Mouse (Mus musculus): ENCODE results near the gene Olfr56. TPM values are rescaled to one million over a fixed set of nuclear protein-coding genes. Genes with fewer than 3 reads are reported as not detected.
"Not testable (repeated sequence)": the region's sequence is repeated elsewhere in the genome, so short reads cannot be mapped to it uniquely, and the experiment has no call there.

Olfr56 gene
- total RNA-seq, 1 experiment from 2014 or later, result 3.0 TPM

DNA sequence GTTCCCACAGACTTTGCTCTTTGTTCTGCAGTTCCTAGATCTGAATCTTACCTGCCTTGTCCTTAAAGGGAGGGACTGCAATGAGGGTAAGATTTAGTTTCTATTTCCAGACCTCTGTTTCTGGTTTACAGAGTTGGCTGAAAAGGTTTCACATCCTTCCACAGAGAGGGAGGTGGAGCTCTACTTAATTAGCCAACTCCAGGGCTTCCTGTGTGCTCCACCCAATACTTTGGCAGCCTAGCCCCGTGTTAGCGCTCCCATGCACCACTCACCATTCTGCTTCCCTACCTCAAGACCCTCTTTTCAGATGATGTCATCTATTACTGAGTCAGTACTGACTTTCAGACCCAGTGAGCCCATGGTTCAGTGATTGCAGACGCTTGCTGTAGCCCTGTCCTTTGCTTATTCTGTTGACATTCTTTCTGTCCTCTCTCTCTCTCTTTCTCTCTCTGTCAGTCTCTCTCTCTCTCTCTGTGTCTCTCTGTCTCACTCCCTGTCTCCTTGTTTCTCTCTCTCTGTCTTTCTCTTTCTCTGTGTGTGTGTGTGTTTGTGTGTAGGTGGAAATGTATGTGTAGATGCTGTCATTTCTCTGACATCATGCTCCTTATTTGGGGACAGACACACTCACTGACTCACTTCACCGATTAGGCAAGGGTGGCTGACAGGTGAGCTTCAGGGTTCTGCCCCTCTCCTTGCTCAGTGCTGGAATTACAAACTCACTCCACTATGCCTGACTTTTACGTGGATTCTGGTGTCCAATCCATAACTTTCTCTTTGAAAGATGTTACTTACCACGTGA lies 72.6 kb downstream of the Olfr56 start, which contains the start of gene 9930111J21Rik2:
Gene 9930111J21Rik2, minus strand, starts transcription at position 150 of the 799 bp plus-strand sequence.
- ATAC-seq (replicated peaks; ENCODE audit: low read depth, poor library complexity, severe bottlenecking), result peak; percentile 62

GRCm38 (mm10) chr11:49051894-49052293 lies 73.2 kb downstream of the Olfr56 start:
- ATAC-seq (replicated peaks; ENCODE audit: low read depth, poor library complexity, severe bottlenecking), result not testable (repeated sequence)

GRCm38 (mm10) chr11:49060061-49060460 lies 81.4 kb downstream of the Olfr56 start:
- ATAC-seq (replicated peaks; ENCODE audit: low read depth, poor library complexity, severe bottlenecking), result peak; percentile 65

DNA sequence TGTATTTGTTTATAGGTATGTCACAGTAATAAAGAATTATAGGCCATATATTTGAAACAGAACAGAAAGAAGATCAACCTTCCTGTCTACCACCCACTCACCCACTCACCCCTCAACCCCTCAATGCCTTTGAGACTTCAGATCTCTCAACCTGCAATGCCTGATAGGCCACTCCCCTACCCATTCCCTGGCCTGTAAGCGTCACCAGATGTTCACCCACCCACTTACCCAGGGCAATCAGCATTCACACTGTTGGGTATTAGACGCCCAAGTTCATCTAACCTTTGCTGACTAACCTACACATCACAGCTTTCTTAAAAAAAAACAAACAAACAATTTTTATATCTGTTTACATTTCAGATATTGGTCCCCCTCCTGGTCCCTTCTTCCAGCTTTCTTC lies 83.2 kb downstream of the Olfr56 start:
- peak; percentile 57; the same call in 1 of the 2 replicates for ATAC-seq (replicated peaks; ENCODE audit: low read depth, poor library complexity, severe bottlenecking)

DNA sequence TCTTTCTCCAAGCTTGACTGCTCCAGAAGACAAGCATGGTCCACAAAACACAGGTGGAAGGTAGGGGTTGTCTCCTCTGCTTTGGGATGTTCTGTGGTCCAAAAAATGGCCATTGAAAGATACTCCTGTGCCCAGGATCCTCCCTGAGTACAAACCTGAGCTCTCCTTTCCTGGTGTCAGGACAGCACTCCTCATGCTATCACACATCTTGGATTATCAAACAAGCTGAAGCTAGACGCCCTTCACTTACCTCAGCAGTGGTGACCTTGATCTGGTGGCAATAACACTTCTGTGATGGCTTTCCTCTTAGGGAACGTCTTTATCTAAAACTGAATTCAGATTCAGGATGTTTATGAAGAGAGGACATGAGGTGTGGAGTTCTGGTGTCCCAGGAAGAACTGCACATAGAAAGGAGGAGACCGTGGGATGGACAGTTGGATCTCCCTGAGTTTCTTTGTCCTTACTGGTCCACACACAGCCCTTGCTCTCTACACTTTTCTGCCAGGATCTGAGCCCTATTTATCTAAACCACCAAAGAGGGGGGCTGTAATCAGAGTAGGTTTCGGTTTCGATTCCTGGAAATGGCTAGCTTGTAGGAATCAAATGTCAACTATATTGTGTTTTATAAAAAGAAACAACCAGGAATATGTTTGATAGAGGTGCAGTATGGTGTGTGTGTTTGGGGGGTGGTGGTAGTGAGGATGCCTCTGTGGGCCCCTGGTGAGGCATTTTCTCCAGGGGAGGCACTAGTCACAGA lies 85.2 kb downstream of the Olfr56 start, which contains the start of gene Tgtp2:
Gene Tgtp2, minus strand, starts transcription at position 494 of the 757 bp plus-strand sequence.
- ATAC-seq (replicated peaks; ENCODE audit: low read depth, poor library complexity, severe bottlenecking), result peak; percentile 24; the same call in 1 of the 2 replicates

DNA sequence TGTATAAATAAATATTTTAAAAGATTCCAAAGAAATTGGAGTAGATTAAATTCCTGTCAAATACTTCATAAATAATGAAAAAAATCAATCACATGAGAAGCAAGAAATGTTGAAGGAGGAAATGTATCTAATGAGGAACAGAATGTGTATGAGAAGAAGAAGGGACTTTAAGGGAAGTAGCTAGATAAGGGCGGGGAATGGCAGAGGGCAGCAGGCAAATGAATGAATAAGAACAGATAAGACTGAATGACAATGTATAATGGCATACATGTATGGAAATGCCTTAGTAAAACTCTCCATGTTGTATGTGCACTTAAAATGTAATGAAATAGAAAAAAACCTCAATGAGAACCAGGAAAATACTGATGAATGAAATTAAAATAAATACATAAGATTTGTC lies 89.7 kb downstream of the Olfr56 start:
- peak; percentile 51; the same call in 1 of the 2 replicates for ATAC-seq (replicated peaks; ENCODE audit: low read depth, poor library complexity, severe bottlenecking)

GRCm38 (mm10) chr11:49076001-49076757 lies 97.5 kb downstream of the Olfr56 start, which contains the start of gene Ifi47:
TSS of gene Ifi47 (plus strand) at chr11:49076587.
- peak; percentile 86 for ATAC-seq (replicated peaks; ENCODE audit: low read depth, poor library complexity, severe bottlenecking)

- no peak for ATAC-seq (replicated peaks; ENCODE audit: low read depth, poor library complexity, severe bottlenecking)
Observed at GRCm38 (mm10) chr11:49077012-49077411, 98.3 kb downstream of the Olfr56 start.

GRCm38 (mm10) chr11:49078719-49079118 lies 100.0 kb downstream of the Olfr56 start:
- no peak for ATAC-seq (replicated peaks; ENCODE audit: low read depth, poor library complexity, severe bottlenecking)

GRCm38 (mm10) chr11:49080636-49081035 lies 101.9 kb downstream of the Olfr56 start:
- no peak for ATAC-seq (replicated peaks; ENCODE audit: low read depth, poor library complexity, severe bottlenecking)

- no peak for ATAC-seq (replicated peaks; ENCODE audit: low read depth, poor library complexity, severe bottlenecking)
Observed at GRCm38 (mm10) chr11:49081356-49081755, 102.7 kb downstream of the Olfr56 start.

- no peak for ATAC-seq (replicated peaks; ENCODE audit: low read depth, poor library complexity, severe bottlenecking)
Observed at GRCm38 (mm10) chr11:49081886-49082285, 103.2 kb downstream of the Olfr56 start.

- ATAC-seq (replicated peaks; ENCODE audit: low read depth, poor library complexity, severe bottlenecking), result 0 out of 2 replicates have a peak, but pooled peaks have one; percentile 3
Observed at GRCm38 (mm10) chr11:49083146-49083545, 104.5 kb downstream of the Olfr56 start.

- 0 out of 2 replicates have a peak, but pooled peaks have one; percentile 1 for ATAC-seq (replicated peaks; ENCODE audit: low read depth, poor library complexity, severe bottlenecking)
Observed at GRCm38 (mm10) chr11:49083808-49084207, 105.1 kb downstream of the Olfr56 start.

DNA sequence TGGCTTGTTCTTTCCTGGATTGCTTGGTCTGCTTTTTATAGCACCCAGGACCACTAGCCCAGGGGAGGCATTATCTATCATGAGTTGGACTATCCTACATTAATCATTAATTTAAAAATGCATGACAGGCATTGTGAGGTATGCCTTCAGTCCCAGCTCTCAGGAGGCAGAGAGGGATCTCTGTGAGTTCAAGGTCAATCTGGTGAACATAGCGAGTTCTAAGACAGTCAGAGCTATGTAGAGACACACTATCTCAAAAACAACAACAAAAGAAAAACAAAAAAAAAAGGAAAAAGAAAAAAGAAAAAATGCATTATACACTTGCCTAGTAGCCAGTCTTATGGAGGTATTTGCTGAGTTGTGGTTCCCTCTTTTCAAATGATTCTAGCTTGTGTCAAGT lies 105.7 kb downstream of the Olfr56 start:
- no peak for ATAC-seq (replicated peaks; ENCODE audit: low read depth, poor library complexity, severe bottlenecking)

DNA sequence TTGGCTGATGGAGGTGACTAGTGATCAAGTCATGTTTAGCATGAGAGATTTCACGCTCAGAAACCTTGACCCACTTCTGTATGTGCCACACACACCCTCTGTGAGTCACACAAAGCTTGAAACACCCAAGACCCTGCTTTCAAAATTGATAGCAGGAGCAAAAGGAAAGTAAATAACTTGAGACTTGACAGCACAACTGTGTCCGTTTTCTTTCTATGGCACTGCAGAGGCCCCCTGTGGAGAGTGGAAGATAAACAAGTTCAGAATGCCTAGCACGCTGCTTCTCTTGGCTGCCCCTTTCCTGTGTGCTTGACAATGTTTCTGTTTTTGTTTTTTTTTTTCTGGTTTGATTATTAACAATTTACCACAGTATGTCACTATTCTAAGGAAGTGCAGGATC lies 106.2 kb downstream of the Olfr56 start:
- peak; percentile 42 for ATAC-seq (replicated peaks; ENCODE audit: low read depth, poor library complexity, severe bottlenecking)

DNA sequence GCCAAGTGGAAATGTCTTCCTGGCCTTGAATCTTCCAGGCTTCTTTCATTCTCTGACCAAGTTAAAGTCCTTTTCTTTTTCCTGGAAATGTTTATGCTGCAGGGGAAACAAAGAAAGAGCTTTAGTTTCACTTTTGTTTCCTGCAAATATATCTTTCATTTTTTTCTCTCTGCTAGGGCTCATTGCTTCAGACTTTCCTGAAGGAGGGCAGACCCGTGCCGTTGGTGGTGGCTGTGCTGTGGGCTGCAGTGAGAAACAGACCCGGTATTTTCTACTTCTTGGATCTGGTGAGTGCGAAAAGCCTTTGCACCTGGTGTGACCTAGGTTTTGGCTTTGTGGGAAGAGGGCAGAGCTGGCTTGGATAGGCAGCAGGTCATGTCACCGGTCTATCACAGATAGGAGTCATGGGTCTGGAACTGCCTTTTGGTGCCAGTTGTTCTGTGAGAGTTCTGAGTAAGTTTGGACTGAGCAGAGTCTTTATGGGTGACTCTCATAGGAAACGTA lies 108.2 kb downstream of the Olfr56 start:
- ATAC-seq (replicated peaks; ENCODE audit: low read depth, poor library complexity, severe bottlenecking), result peak; percentile 10; the same call in 1 of the 2 replicates

DNA sequence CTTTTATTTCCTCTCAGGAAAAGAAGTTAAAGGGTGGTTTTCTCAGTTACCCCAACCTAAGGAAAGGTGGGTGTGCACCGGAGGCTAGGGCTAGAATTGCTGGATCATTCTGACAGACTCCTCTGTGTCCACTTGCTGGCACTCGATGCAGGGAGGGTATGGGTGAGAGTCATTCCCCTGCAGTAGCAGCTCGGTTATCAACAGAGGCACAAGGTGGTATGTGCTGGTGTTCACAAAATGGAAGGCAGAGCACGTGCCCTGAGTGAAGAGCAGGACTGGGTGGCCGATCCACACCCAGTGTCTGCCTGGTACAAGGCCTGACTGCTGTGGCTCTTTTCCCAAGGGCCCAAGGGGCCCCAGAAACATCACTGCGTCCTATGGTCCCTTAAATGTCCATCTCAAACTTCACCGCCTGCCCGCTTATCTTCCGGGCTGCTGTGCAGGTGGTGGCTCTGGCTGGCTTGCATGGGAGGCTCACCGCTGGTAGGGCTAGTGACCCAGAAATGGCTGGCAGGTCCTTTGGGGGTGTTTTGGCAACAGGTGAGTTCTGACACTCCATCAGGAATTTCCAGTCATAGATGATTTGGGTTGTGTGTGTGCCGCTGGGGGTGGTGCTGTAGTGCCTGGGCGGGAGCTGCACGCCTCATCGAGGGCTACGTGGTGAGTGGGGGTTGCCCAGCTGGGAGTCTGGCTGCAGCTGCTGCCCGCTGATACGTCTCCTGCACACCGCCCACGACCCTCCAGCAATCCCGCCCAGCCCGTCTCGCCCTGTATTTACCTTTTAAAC lies 109.3 kb downstream of the Olfr56 start:
- ATAC-seq (replicated peaks; ENCODE audit: low read depth, poor library complexity, severe bottlenecking), result peak; percentile 64
